Mouse (Mus musculus): ENCODE results near the gene Eif3f. TPM values are rescaled to one million over a fixed set of nuclear protein-coding genes. Genes with fewer than 3 reads are reported as not detected.

The Eif3f gene
- polyA plus RNA-seq, 1 experiment: 101 TPM

- no peaks in the 10 kb centered on the region for H3K36me3 ChIP-seq (ENCODE audit: control insufficient read depth, insufficient read depth, low read length)
- WGBS: 61% methylated on average over 6 of the region's 6 CpGs
- H3K27me3 ChIP-seq (replicated peaks; ENCODE audit: control insufficient read depth, insufficient read depth, low read length): no peaks in the 10 kb centered on the region
- no peak for DNase-seq
- H3K27ac ChIP-seq (ENCODE audit: insufficient read depth, low read depth, low read length): no peak within 1 kb of the TSS
- no peaks in the 10 kb centered on the region for H3K4me1 ChIP-seq (ENCODE audit: control insufficient read depth, insufficient read depth, low read length)
- H3K4me3 ChIP-seq (ENCODE audit: insufficient read depth, low read depth, low read length): no peak within 1 kb of the TSS
- TF ChIP-seq POLR2A (IDR thresholded peaks at IDR 0.05; ENCODE audit: low read depth, low read length): no peak
- no peak for TF ChIP-seq CTCF (conservative IDR thresholded peaks at IDR 0.05; ENCODE audit: insufficient read depth, insufficient read length, low read depth, low read length)
Measured at GRCm38 (mm10) chr7:108929726-108930393, 4.4 kb upstream of the Eif3f start, which contains the start of gene Nlrp10. Gene Nlrp10 (minus strand): TSS chr7:108930178.

GRCm38 (mm10) chr7:108934836-108935235 lies 619 bp downstream of the Eif3f start:
- peaks cover 9% of the 10 kb centered on the region for H3K4me1 ChIP-seq (ENCODE audit: control insufficient read depth, insufficient read depth, low read length)
- 1% methylated on average over 8 of the region's 8 CpGs for WGBS
- no peak overlapping the region for H3K27ac ChIP-seq (ENCODE audit: insufficient read depth, low read depth, low read length)
- peak; percentile 20 for DNase-seq
- H3K4me3 ChIP-seq (ENCODE audit: insufficient read depth, low read depth, low read length): peak overlapping the region; percentile 89
- no peak for TF ChIP-seq POLR2A (IDR thresholded peaks at IDR 0.05; ENCODE audit: low read depth, low read length)
- no peak for TF ChIP-seq CTCF (conservative IDR thresholded peaks at IDR 0.05; ENCODE audit: insufficient read depth, insufficient read length, low read depth, low read length)
- peaks cover 2% of the 10 kb centered on the region; the same call in 1 of the 2 replicates for H3K36me3 ChIP-seq (ENCODE audit: control insufficient read depth, insufficient read depth, low read length)
- no peaks in the 10 kb centered on the region for H3K27me3 ChIP-seq (replicated peaks; ENCODE audit: control insufficient read depth, insufficient read depth, low read length)

GRCm38 (mm10) chr7:108935411-108935810 lies 1.2 kb downstream of the Eif3f start:
- no peak overlapping the region for H3K27ac ChIP-seq (ENCODE audit: insufficient read depth, low read depth, low read length)
- H3K27me3 ChIP-seq (replicated peaks; ENCODE audit: control insufficient read depth, insufficient read depth, low read length): no peaks in the 10 kb centered on the region
- H3K4me3 ChIP-seq (ENCODE audit: insufficient read depth, low read depth, low read length): peak overlapping the region; percentile 89; the same call in 1 of the 2 replicates
- TF ChIP-seq POLR2A (IDR thresholded peaks at IDR 0.05; ENCODE audit: low read depth, low read length) (no peak), CTCF (conservative IDR thresholded peaks at IDR 0.05; ENCODE audit: insufficient read depth, insufficient read length, low read depth, low read length) (no peak)
- H3K36me3 ChIP-seq (ENCODE audit: control insufficient read depth, insufficient read depth, low read length): peaks cover 3% of the 10 kb centered on the region
- 65% methylated on average over 7 of the region's 7 CpGs for WGBS
- peaks cover 9% of the 10 kb centered on the region for H3K4me1 ChIP-seq (ENCODE audit: control insufficient read depth, insufficient read depth, low read length)
- DNase-seq: no peak

- no peak for DNase-seq
- no peaks in the 10 kb centered on the region for H3K27me3 ChIP-seq (replicated peaks; ENCODE audit: control insufficient read depth, insufficient read depth, low read length)
- H3K36me3 ChIP-seq (ENCODE audit: control insufficient read depth, insufficient read depth, low read length): peaks cover 5% of the 10 kb centered on the region
- 95% methylated on average over 4 of the region's 4 CpGs for WGBS
- H3K4me1 ChIP-seq (ENCODE audit: control insufficient read depth, insufficient read depth, low read length): peaks cover 9% of the 10 kb centered on the region
- no peak overlapping the region for H3K27ac ChIP-seq (ENCODE audit: insufficient read depth, low read depth, low read length)
- TF ChIP-seq CTCF (conservative IDR thresholded peaks at IDR 0.05; ENCODE audit: insufficient read depth, insufficient read length, low read depth, low read length) (no peak), POLR2A (IDR thresholded peaks at IDR 0.05; ENCODE audit: low read depth, low read length) (no peak)
- no peak overlapping the region for H3K4me3 ChIP-seq (ENCODE audit: insufficient read depth, low read depth, low read length)
Measured at GRCm38 (mm10) chr7:108936591-108936990, 2.4 kb downstream of the Eif3f start.

GRCm38 (mm10) chr7:108941466-108941865 lies 7.2 kb downstream of the Eif3f start:
- TF ChIP-seq POLR2A (IDR thresholded peaks at IDR 0.05; ENCODE audit: low read depth, low read length) (no peak), CTCF (conservative IDR thresholded peaks at IDR 0.05; ENCODE audit: insufficient read depth, insufficient read length, low read depth, low read length) (no peak)
- peaks cover 6% of the 10 kb centered on the region for H3K36me3 ChIP-seq (ENCODE audit: control insufficient read depth, insufficient read depth, low read length)
- H3K4me1 ChIP-seq (ENCODE audit: control insufficient read depth, insufficient read depth, low read length): no peaks in the 10 kb centered on the region
- WGBS: 92% methylated on average over 9 of the region's 9 CpGs
- no peak overlapping the region for H3K27ac ChIP-seq (ENCODE audit: insufficient read depth, low read depth, low read length)
- no peaks in the 10 kb centered on the region for H3K27me3 ChIP-seq (replicated peaks; ENCODE audit: control insufficient read depth, insufficient read depth, low read length)
- H3K4me3 ChIP-seq (ENCODE audit: insufficient read depth, low read depth, low read length): no peak overlapping the region
- no peak for DNase-seq

GRCm38 (mm10) chr7:108944002-108944401 lies 9.8 kb downstream of the Eif3f start:
- TF ChIP-seq CTCF (conservative IDR thresholded peaks at IDR 0.05; ENCODE audit: insufficient read depth, insufficient read length, low read depth, low read length) (peak; percentile 45), POLR2A (IDR thresholded peaks at IDR 0.05; ENCODE audit: low read depth, low read length) (no peak)

GRCm38 (mm10) chr7:108948611-108949010 lies 14.4 kb downstream of the Eif3f start:
- DNase-seq: no peak
- no peaks in the 10 kb centered on the region for H3K36me3 ChIP-seq (ENCODE audit: control insufficient read depth, insufficient read depth, low read length)
- no peak overlapping the region for H3K4me3 ChIP-seq (ENCODE audit: insufficient read depth, low read depth, low read length)
- TF ChIP-seq POLR2A (IDR thresholded peaks at IDR 0.05; ENCODE audit: low read depth, low read length): no peak
- H3K4me1 ChIP-seq (ENCODE audit: control insufficient read depth, insufficient read depth, low read length): no peaks in the 10 kb centered on the region
- H3K27ac ChIP-seq (ENCODE audit: insufficient read depth, low read depth, low read length): no peak overlapping the region
- no peaks in the 10 kb centered on the region for H3K27me3 ChIP-seq (replicated peaks; ENCODE audit: control insufficient read depth, insufficient read depth, low read length)

More at GRCm38 (mm10) chr7:108944002-108944401, 9.8 kb downstream of the Eif3f start:
- Histone ChIP-seq H3K4me3 (ENCODE audit: insufficient read depth, low read depth, low read length) (no peak overlapping the region), H3K27me3 (replicated peaks; ENCODE audit: control insufficient read depth, insufficient read depth, low read length) (no peaks in the 10 kb centered on the region), H3K27ac (ENCODE audit: insufficient read depth, low read depth, low read length) (no peak overlapping the region), H3K36me3 (ENCODE audit: control insufficient read depth, insufficient read depth, low read length) (peaks cover 4% of the 10 kb centered on the region), H3K4me1 (ENCODE audit: control insufficient read depth, insufficient read depth, low read length) (no peaks in the 10 kb centered on the region)
- peak; percentile 58 for DNase-seq
- WGBS: 3% methylated on average over 2 of the region's 2 CpGs
